Mouse (Mus musculus) neural tube, embryonic 14.5 days (tissue): ENCODE measurements at regions not wholly inside any gene's neighbourhood (a gene's known extent, or its start where the extent isn't known, plus 50 kb on each side); places are given as distances from the start of the nearest gene placed in this dataset.
"Not testable (repeated sequence)": the region's sequence is repeated elsewhere in the genome, so short reads cannot be mapped to it uniquely, and the experiment has no call there.

Experiments used
- ATAC-seq: fragments of 200-750 bp; cut with Nextera tagmentation; 2 replicates; pipeline ENCODE4 v1.8.0; 2017; ENCODE audit warnings: low read depth, mild to moderate bottlenecking, moderate TSS enrichment, moderate library complexity
- H3K27ac ChIP-seq: fragments of 300-500 bp; sonication (generic); 2 replicates; pipeline ENCODE4 v1.5.1; 2014; ENCODE audit warnings: low read depth, mild to moderate bottlenecking, control low read depth, low read length, moderate library complexity, mixed read lengths
- H3K27me3 ChIP-seq: fragments of 300-500 bp; sonication (generic); 2 replicates; pipeline ENCODE4 v1.6.1; 2014; ENCODE audit warnings: low read length; ENCODE audit not compliant: control insufficient read depth, insufficient read depth
- H3K36me3 ChIP-seq: fragments of 300-500 bp; sonication (generic); 2 replicates; pipeline ENCODE4 v1.6.1; 2014; ENCODE audit warnings: low read length, mixed read lengths; ENCODE audit not compliant: control insufficient read depth, insufficient read depth
- H3K4me1 ChIP-seq: fragments of 300-500 bp; sonication (generic); 2 replicates; pipeline ENCODE4 v1.6.1; 2014; ENCODE audit warnings: low read length; ENCODE audit not compliant: control insufficient read depth, insufficient read depth
- H3K4me2 ChIP-seq: fragments of 300-500 bp; sonication (generic); 2 replicates; pipeline ENCODE4 v1.6.1; 2014; ENCODE audit warnings: mild to moderate bottlenecking, low read depth, low read length, control low read depth
- H3K4me3 ChIP-seq: fragments of 300-500 bp; sonication (generic); 2 replicates; pipeline ENCODE4 v1.5.1; 2014; ENCODE audit warnings: low read depth, low read length, control low read depth, mixed read lengths
- H3K9ac ChIP-seq: fragments of 300-500 bp; sonication (generic); replicated peaks from 2 replicates; pipeline ENCODE4 v1.6.1; 2014; ENCODE audit warnings: low read depth, mild to moderate bottlenecking, control low read depth, low read length, mixed read lengths
- H3K9me3 ChIP-seq: fragments of 300-500 bp; sonication (generic); 2 replicates; pipeline ENCODE4 v1.6.1; 2016; ENCODE audit warnings: low read length; ENCODE audit not compliant: control insufficient read depth
- WGBS: fragments of 180-500 bp; shearing (Covaris S2); extraction: QIAGEN DNeasy Blood & Tissue Kit; methylation state at CpG from one replicate; pipeline ENCODE4 v1.1.7; 2014; 5-methylcytosine and 5-hydroxymethylcytosine counted together

GRCm38 (mm10) chr3:34709553-34709952 is 59.3 kb downstream of the Sox2 start:
- Histone ChIP-seq H3K9ac (no peak overlapping the region), H3K27ac (no peak overlapping the region), H3K4me3 (no peak overlapping the region), H3K4me2 (no peak overlapping the region), H3K27me3 (no peaks in the 10 kb centered on the region), H3K36me3 (no peaks in the 10 kb centered on the region), H3K9me3 (no peaks in the 10 kb centered on the region), H3K4me1 (no peaks in the 10 kb centered on the region)
- 90% methylated on average over 13 of the region's 13 CpGs for WGBS
- ATAC-seq, result no peak

- H3K4me1 ChIP-seq, ATAC-seq, H3K9ac ChIP-seq, H3K4me2 ChIP-seq, H3K36me3 ChIP-seq, H3K27me3 ChIP-seq, H3K27ac ChIP-seq, H3K4me3 ChIP-seq, H3K9me3 ChIP-seq: not testable (repeated sequence)
- WGBS, result 97% methylated on average over 7 of the region's 7 CpGs
Measured at GRCm38 (mm10) chr3:34712137-34712536, 61.9 kb downstream of the Sox2 start.

- 82% methylated on average over 7 of the region's 7 CpGs for WGBS
- H3K4me2 ChIP-seq, result no peak overlapping the region
- H3K4me1 ChIP-seq, result no peaks in the 10 kb centered on the region
- H3K4me3 ChIP-seq, result no peak overlapping the region
- no peak overlapping the region for H3K27ac ChIP-seq
- no peaks in the 10 kb centered on the region for H3K9me3 ChIP-seq
- H3K27me3 ChIP-seq, result no peaks in the 10 kb centered on the region
- no peak overlapping the region for H3K9ac ChIP-seq
- no peak for ATAC-seq
- H3K36me3 ChIP-seq, result no peaks in the 10 kb centered on the region
Measured at GRCm38 (mm10) chr3:34722506-34722905, 72.3 kb downstream of the Sox2 start.

- no peaks in the 10 kb centered on the region for H3K36me3 ChIP-seq
- no peak overlapping the region for H3K9ac ChIP-seq
- no peaks in the 10 kb centered on the region for H3K9me3 ChIP-seq
- no peak overlapping the region for H3K4me2 ChIP-seq
- no peaks in the 10 kb centered on the region for H3K4me1 ChIP-seq
- H3K27ac ChIP-seq, result no peak overlapping the region
- 32% methylated on average over 12 of the region's 12 CpGs for WGBS
- no peaks in the 10 kb centered on the region for H3K27me3 ChIP-seq
- ATAC-seq, result no peak
- no peak overlapping the region for H3K4me3 ChIP-seq
Measured at GRCm38 (mm10) chr3:34726955-34727354, 76.8 kb downstream of the Sox2 start.

GRCm38 (mm10) chr3:34728282-34728681 is 78.1 kb downstream of the Sox2 start:
- Histone ChIP-seq H3K4me2 (no peak overlapping the region), H3K36me3 (no peaks in the 10 kb centered on the region), H3K4me1 (no peaks in the 10 kb centered on the region), H3K9me3 (no peaks in the 10 kb centered on the region), H3K9ac (no peak overlapping the region), H3K27ac (no peak overlapping the region), H3K27me3 (no peaks in the 10 kb centered on the region), H3K4me3 (no peak overlapping the region)
- no peak for ATAC-seq

GRCm38 (mm10) chr3:34734966-34735365 is 84.8 kb downstream of the Sox2 start:
- Histone ChIP-seq H3K27me3 (no peaks in the 10 kb centered on the region), H3K4me3 (no peak overlapping the region), H3K9me3 (no peaks in the 10 kb centered on the region), H3K4me1 (no peaks in the 10 kb centered on the region), H3K36me3 (no peaks in the 10 kb centered on the region), H3K4me2 (no peak overlapping the region), H3K9ac (no peak overlapping the region), H3K27ac (no peak overlapping the region)
- ATAC-seq, result no peak
- 89% methylated on average over 5 of the region's 5 CpGs for WGBS

- Histone ChIP-seq H3K4me3 (no peak overlapping the region), H3K27me3 (no peaks in the 10 kb centered on the region), H3K36me3 (no peaks in the 10 kb centered on the region), H3K4me2 (no peak overlapping the region), H3K9me3 (no peaks in the 10 kb centered on the region), H3K9ac (no peak overlapping the region), H3K27ac (no peak overlapping the region), H3K4me1 (no peaks in the 10 kb centered on the region)
- no peak for ATAC-seq
- WGBS, result 89% methylated on average over 4 of the region's 4 CpGs
Measured at GRCm38 (mm10) chr3:34738001-34738400, 87.8 kb downstream of the Sox2 start.

GRCm38 (mm10) chr3:34738938-34739337 is 88.7 kb downstream of the Sox2 start:
- no peak overlapping the region for H3K4me3 ChIP-seq
- no peaks in the 10 kb centered on the region for H3K9me3 ChIP-seq
- no peak overlapping the region for H3K27ac ChIP-seq
- 68% methylated on average over 7 of the region's 7 CpGs for WGBS
- H3K4me1 ChIP-seq, result no peaks in the 10 kb centered on the region
- no peak overlapping the region for H3K9ac ChIP-seq
- no peaks in the 10 kb centered on the region for H3K27me3 ChIP-seq
- H3K4me2 ChIP-seq, result no peak overlapping the region
- no peaks in the 10 kb centered on the region for H3K36me3 ChIP-seq
- no peak for ATAC-seq

GRCm38 (mm10) chr3:34739693-34740092 is 89.5 kb downstream of the Sox2 start:
- Histone ChIP-seq H3K27ac (no peak overlapping the region), H3K36me3 (no peaks in the 10 kb centered on the region), H3K9ac (no peak overlapping the region), H3K4me1 (no peaks in the 10 kb centered on the region), H3K4me3 (no peak overlapping the region), H3K9me3 (no peaks in the 10 kb centered on the region), H3K27me3 (no peaks in the 10 kb centered on the region), H3K4me2 (no peak overlapping the region)
- no peak for ATAC-seq
- 84% methylated on average over 7 of the region's 7 CpGs for whole genome bisulfite sequencing

GRCm38 (mm10) chr3:34740110-34740509 is 89.9 kb downstream of the Sox2 start:
- Histone ChIP-seq H3K4me2 (no peak overlapping the region), H3K27me3 (no peaks in the 10 kb centered on the region), H3K4me1 (no peaks in the 10 kb centered on the region), H3K9me3 (no peaks in the 10 kb centered on the region), H3K9ac (no peak overlapping the region), H3K36me3 (no peaks in the 10 kb centered on the region), H3K4me3 (no peak overlapping the region), H3K27ac (no peak overlapping the region)
- ATAC-seq, result no peak
- 88% methylated on average over 9 of the region's 9 CpGs for WGBS
